Mouse (Mus musculus) G1E (cell line): ENCODE data around the gene Mmrn1.

Experiments used
- CTCF ChIP-seq: IDR thresholded peaks from 2 replicates; pipeline ENCODE4 v1.5.1; 2012; ENCODE audit warnings: low read depth, low read length, inconsistent platforms, mixed read lengths
- POLR2AphosphoS5 ChIP-seq: IDR thresholded peaks from 2 replicates; pipeline ENCODE4 v1.6.1; 2012; ENCODE audit warnings: low read depth, low read length, inconsistent platforms; ENCODE audit not compliant: insufficient replicate concordance

- no peak for TF ChIP-seq CTCF
- no peak for TF ChIP-seq POLR2AphosphoS5
Measured at GRCm38 (mm10) chr6:61033251-61033650, 108.5 kb downstream of the Mmrn1 start.
